Mouse (Mus musculus) cortical plate, adult 2 months (tissue): ENCODE data around the gene Gabrg3. TPM values are rescaled to one million over a fixed set of nuclear protein-coding genes. Genes with fewer than 3 reads are reported as not detected.

Experiments
- H3K27ac ChIP-seq: fragments of 200-500 bp; 2 replicates; pipeline ENCODE4 v1.5.1; 2012; ENCODE audit warnings: low read length, control low read depth, inconsistent platforms; ENCODE audit not compliant: insufficient read depth
- H3K4me1 ChIP-seq: fragments of 200-500 bp; 2 replicates; pipeline ENCODE4 v1.6.1; 2011; ENCODE audit warnings: low read length; ENCODE audit not compliant: control insufficient read depth, insufficient read depth
- H3K4me3 ChIP-seq: fragments of 200-500 bp; 2 replicates; pipeline ENCODE4 v1.5.1; 2011; ENCODE audit warnings: mild to moderate bottlenecking, low read length, control low read depth; ENCODE audit not compliant: insufficient read depth
- CTCF ChIP-seq: fragments of 200-500 bp; IDR thresholded peaks from 2 replicates; pipeline ENCODE4 v1.5.1; 2011; ENCODE audit warnings: mild to moderate bottlenecking, control low read depth, low read length; ENCODE audit not compliant: insufficient read depth; ENCODE audit errors: extremely low read depth
- POLR2A ChIP-seq: fragments of 200-500 bp; IDR thresholded peaks from 2 replicates; pipeline ENCODE4 v1.6.1; 2011; ENCODE audit warnings: mild to moderate bottlenecking, low read length, control low read depth; ENCODE audit not compliant: insufficient read depth; ENCODE audit errors: extremely low read depth
- polyA plus RNA-seq: library from polyadenylated mRNA; depleted of rRNA; stranded (reverse); fragments of >200 nt; gene quantifications from 2 replicates; pipeline ENCODE4 v1.2.3, GENCODE M21; 2012

Gene Gabrg3
- polyA plus RNA-seq, 1 experiment, result 11.8 TPM

DNA sequence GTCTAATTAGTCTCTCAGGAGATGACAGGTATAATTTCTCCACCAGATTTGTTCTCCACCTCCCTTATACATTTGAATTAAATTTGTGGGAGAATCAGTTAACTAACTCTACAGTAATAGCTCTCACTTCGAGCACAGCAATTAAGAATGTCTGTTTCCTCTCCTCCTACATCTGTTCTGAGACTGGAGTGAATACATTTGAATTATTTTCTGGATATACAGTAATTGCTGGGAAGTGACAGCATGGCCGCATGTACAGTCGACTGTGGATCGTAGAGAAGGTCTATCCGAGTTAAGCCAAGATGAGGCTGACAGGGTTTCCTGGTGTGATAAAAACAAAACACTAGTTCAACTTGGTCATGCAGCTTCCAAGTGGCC, 21.0 kb downstream of the Gabrg3 start:
- no peak for TF ChIP-seq POLR2A
- no peak for TF ChIP-seq CTCF
- Histone ChIP-seq H3K27ac (no peak overlapping the region), H3K4me3 (no peak overlapping the region), H3K4me1 (peaks cover 3% of the 10 kb centered on the region)

DNA sequence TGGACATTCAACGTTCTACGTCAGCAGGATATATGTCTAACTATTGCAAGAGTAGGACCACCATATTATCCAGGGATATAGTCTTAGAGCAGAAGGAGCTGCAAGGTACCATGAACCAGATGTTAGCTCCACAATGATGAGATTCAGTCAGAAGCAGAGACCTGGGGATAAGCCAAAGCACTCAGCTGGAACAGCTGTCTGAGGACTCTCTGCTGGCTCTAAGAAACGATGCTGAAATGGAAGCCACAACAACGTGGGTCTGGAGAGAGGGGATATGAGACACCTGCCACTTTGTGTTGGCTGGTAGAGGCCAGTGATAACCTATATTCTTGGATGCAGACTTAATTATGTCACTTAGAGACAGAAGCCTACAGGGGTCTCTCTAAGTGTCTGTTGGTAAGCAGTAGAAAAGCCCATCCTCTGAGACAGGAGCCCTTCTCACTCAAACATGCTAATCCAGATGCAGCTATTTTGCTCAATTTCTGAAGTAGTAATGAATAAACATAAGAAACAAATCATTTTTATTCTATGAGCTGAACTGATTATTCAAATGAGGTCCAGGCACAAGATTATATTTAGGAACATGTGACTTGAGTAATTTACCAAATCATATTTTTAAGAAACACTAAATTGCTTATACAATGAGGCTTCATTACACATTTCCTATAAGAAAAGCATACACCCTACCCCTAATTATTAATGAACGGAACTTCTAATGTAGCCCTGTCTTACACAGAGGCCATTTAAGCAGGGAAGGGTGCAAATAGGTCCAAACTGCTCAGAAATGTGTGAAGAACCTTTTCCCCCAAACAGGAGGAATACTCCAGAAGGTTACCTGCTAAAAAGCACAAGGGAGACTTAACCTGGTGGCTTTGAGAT, 21.6 kb downstream of the Gabrg3 start:
- Histone ChIP-seq H3K4me1 (peaks cover 3% of the 10 kb centered on the region), H3K27ac (no peak overlapping the region), H3K4me3 (no peak overlapping the region)
- TF ChIP-seq CTCF (no peak), POLR2A (no peak)

DNA sequence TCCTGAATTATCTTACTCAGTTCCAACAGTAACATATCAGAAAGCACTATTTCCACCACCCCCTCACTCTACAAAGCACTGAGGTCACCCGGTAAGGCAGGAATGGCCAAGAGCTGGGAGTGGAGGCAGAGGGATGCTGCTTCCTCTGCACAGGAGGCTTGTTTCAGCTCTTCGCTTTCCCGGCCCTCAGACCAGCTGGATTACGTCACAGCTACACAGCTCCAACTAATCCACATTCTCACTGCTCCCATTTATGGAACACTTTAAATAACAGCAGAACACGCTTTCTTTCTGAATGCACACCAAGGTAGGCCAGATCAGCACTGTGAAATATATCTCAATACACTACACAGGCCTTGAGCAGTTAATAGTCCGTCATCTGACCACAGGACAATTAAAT, 23.2 kb downstream of the Gabrg3 start:
- peaks cover 3% of the 10 kb centered on the region for H3K4me1 ChIP-seq
- TF ChIP-seq CTCF, result no peak
- TF ChIP-seq POLR2A, result no peak
- no peak overlapping the region for H3K4me3 ChIP-seq
- no peak overlapping the region for H3K27ac ChIP-seq

DNA sequence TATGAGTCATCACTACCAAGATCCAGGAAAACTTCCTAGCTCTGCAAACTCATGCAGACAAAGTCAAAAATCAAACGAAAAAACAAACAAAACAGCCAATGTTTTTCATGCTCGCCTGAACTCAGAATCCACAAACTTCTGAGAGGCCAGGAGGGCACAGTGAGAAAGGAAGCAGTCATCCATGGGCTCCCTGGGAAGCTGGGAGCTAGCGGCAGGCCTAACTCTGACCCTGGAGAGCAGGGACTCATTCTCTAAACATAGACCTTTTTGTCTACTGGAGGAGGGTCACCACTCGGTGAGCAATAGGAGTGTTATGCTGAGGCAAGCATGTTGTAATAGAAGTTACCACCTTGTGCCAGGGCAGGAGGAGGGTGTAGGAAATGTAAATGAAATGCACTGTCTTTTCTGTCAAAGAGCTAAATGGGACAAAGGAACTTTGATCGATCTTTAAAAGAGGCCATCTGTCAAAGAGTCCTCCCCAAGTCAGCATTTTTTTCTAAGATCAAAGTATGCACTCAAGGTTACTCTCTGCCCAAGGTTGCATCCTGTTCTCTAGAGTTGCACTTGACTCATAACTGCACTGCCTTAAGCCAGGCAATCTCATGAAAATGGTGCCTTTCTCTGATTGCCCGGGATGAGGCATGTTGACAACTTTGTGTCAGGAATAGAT, 29.0 kb downstream of the Gabrg3 start:
- H3K4me1 ChIP-seq, result peaks cover 8% of the 10 kb centered on the region
- TF ChIP-seq POLR2A (no peak), CTCF (no peak)
- no peak overlapping the region for H3K27ac ChIP-seq
- H3K4me3 ChIP-seq, result no peak overlapping the region

DNA sequence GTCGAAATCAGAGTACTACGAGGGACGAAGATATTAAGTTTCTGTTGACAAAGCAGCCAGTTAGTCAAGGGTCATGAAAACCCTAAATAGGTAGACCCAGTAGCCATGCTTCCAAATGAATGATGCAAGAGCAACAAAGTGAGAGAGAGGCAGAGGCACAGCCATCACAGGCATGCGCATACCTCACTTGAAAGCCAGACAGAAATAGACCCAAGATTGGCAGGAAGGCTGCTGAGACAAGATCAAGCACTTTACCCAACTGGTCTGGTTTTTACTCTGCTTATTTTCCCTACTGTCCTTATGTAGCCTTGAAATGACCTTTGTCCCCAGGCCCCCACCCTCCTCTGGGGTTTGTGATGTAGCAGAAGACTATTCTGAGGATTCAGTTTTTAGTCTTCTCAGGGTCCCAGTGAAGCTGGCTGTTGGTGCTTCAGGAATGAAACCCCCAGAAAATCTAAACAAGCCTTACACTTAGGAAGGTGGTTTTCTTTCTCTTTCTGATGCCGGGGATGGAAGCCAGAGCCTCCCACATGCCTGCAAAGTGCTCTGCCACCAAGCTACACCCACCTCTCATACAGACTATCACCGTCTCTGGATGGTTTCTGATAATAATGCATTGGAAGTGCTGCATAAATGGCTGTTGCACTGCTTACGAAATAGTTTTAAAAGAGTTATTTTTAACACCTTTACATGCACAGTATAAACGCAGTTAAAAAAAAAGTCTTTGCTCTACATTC, 30.3 kb downstream of the Gabrg3 start:
- TF ChIP-seq CTCF (no peak), POLR2A (no peak)
- Histone ChIP-seq H3K4me1 (peaks cover 8% of the 10 kb centered on the region), H3K4me3 (no peak overlapping the region), H3K27ac (peak overlapping the region; percentile 69; the same call in 1 of the 2 replicates)

DNA sequence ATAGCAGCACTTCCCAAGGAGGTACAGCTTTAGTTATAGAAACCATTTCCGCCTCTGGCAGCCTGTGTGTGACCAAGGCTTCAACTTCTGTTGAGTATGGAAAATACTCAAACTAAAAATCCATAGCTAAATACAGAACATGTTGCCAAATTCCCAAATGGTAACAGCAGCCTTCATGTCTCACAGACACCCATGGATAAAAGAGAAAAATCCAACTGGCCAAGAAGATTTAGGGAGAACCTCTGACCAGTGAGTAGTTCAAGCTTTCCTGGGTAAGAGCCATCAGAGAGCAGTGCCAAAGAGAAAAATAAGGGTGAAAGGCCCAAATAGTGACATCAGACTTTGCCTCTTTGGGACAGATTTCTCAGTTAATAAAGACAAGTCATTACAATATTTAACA, 38.2 kb downstream of the Gabrg3 start:
- Histone ChIP-seq H3K4me3 (no peak overlapping the region), H3K4me1 (no peaks in the 10 kb centered on the region; the same call in 1 of the 2 replicates), H3K27ac (no peak overlapping the region)
- TF ChIP-seq POLR2A (no peak), CTCF (no peak)

DNA sequence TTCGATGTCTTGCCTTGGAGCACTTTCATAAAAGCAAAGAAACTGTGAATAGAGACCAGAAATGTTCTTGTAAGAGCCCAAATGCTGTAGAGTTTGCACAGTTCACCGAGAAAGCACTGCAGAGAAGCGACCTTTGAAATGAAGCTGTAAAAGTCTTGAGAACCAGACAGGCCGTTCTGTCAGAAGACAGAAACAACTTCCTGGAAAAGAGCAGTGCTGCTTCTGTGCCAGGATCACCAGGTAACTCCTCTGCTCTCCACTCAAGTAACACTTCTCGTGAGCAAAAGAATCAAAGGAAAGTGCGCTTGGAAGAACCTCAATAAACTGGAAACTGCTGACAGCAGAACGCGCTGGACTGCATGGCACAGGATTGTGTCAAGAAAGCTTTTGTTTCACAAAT, 45.1 kb downstream of the Gabrg3 start:
- TF ChIP-seq CTCF (no peak), POLR2A (no peak)
- Histone ChIP-seq H3K4me3 (no peak overlapping the region), H3K27ac (no peak overlapping the region), H3K4me1 (no peaks in the 10 kb centered on the region; the same call in 1 of the 2 replicates)

DNA sequence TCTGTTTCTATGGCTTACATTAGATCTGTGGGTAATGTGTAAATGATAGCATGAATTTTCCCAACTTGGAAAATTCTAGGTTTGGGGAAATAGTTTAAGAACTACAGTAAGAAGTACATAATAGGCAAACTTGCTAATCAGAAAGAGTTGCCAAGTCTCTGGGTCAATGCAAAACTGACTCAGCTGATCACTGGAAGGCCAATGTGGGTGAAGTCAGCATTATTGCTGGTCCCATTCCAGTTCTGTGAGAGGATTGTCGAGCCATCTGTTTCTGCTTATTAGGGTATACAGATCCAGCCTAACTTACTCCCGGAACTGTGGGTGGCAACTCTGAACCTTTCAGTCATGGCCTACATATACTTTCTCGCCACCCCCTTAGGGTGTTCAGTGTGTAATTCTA, 55.8 kb downstream of the Gabrg3 start:
- no peak for TF ChIP-seq CTCF
- TF ChIP-seq POLR2A, result no peak
- H3K4me1 ChIP-seq, result no peaks in the 10 kb centered on the region

DNA sequence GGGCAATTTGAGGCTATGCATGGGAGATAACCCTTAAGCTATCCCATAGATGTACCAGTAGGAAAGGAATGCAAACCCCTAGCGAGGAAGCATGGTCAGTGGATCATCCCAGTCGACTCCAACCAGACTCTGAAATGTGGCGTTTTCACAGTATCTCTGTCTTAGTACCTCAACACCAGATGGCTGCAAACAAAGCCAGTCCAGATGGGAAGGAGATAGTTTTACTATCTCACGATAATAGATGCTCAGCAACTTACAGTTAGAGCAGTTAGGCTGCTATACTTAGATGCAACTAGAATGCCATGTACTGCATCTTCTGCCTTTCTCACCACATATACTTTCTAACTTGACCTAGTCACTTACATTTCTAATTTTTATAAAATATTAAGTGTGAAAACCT, 56.7 kb downstream of the Gabrg3 start:
- TF ChIP-seq CTCF (no peak), POLR2A (no peak)
- Histone ChIP-seq H3K4me3 (no peak overlapping the region), H3K27ac (no peak overlapping the region), H3K4me1 (no peaks in the 10 kb centered on the region)

More for the DNA sequence above, 55.8 kb downstream of the Gabrg3 start:
- H3K4me3 ChIP-seq, result no peak overlapping the region
- no peak overlapping the region for H3K27ac ChIP-seq

DNA sequence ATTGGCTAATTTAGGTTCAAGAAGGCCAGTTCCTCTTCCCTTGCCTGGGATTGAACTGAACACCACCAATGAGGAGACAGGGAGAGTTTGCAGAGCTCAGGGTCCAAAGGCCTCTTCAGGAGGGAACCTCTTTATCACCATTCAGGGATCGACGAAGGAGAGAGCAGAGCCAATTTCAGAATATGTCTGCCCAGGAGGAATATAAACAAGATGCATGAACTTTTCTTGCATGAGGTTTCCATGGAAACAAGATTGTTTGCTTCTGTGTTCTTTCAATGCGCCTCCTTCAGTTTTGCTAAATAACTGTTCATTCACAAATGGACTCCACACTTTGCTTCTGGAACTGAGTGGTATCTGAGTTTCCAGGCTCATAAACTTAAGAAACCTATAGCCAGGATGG, 62.5 kb downstream of the Gabrg3 start:
- H3K27ac ChIP-seq, result no peak overlapping the region
- TF ChIP-seq POLR2A (no peak), CTCF (no peak)

More for the DNA sequence above, 62.5 kb downstream of the Gabrg3 start:
- Histone ChIP-seq H3K4me3 (no peak overlapping the region), H3K4me1 (peaks cover 2% of the 10 kb centered on the region; the same call in 1 of the 2 replicates)
